Mouse (Mus musculus) kidney, embryonic 16.5 days (tissue): ENCODE measurements around the gene Fabp3. TPM values are rescaled to one million over a fixed set of nuclear protein-coding genes. Genes with fewer than 3 reads are reported as not detected.
A peak's percentile ranks its signal among the peaks of the same experiment; 100 is the strongest.

Experiments
- ATAC-seq: fragments of 200-750 bp; cut with Nextera tagmentation; 2 replicates; pipeline ENCODE4 v1.8.0; 2017; ENCODE audit warnings: moderate TSS enrichment; ENCODE audit not compliant: low FRiP score, low TSS enrichment
- H3K27ac ChIP-seq: fragments of 300-500 bp; sonication (generic); 2 replicates; pipeline ENCODE4 v1.5.1; 2014; ENCODE audit warnings: low read length
- H3K27me3 ChIP-seq: fragments of 300-500 bp; sonication (generic); 2 replicates; pipeline ENCODE4 v1.6.1; 2014; ENCODE audit warnings: low read length, control low read depth, mixed read lengths; ENCODE audit not compliant: insufficient read depth
- H3K36me3 ChIP-seq: fragments of 300-500 bp; sonication (generic); 2 replicates; pipeline ENCODE4 v1.6.1; 2014; ENCODE audit warnings: low read length, control low read depth, mixed read lengths; ENCODE audit not compliant: insufficient read depth
- H3K4me1 ChIP-seq: fragments of 300-500 bp; sonication (generic); 2 replicates; pipeline ENCODE4 v1.6.1; 2014; ENCODE audit warnings: low read length, control low read depth, mixed read lengths; ENCODE audit not compliant: insufficient read depth
- H3K4me2 ChIP-seq: fragments of 300-500 bp; sonication (generic); replicated peaks from 2 replicates; pipeline ENCODE4 v1.6.1; 2014; ENCODE audit warnings: low read depth, low read length
- H3K4me3 ChIP-seq: fragments of 300-500 bp; sonication (generic); 2 replicates; pipeline ENCODE4 v1.5.1; 2014; ENCODE audit warnings: mild to moderate bottlenecking, low read length
- H3K9ac ChIP-seq: fragments of 300-500 bp; sonication (generic); replicated peaks from 2 replicates; pipeline ENCODE4 v1.6.1; 2014; ENCODE audit warnings: low read length
- H3K9me3 ChIP-seq: fragments of 300-500 bp; sonication (generic); 2 replicates; pipeline ENCODE4 v1.6.1; 2016; ENCODE audit warnings: low read length, control low read depth
- WGBS: fragments of 180-500 bp; shearing (Covaris S2); extraction: QIAGEN DNeasy Blood & Tissue Kit; methylation state at CpG from one replicate; pipeline ENCODE4 v1.1.7; 2014; 5-methylcytosine and 5-hydroxymethylcytosine counted together
- polyA plus RNA-seq: library from polyadenylated mRNA; unstranded; fragments of >200 nt; fragmentation: Nextera tagmentation; extraction: Ambion mirVana; gene quantifications from 2 replicates; pipeline ENCODE4 v1.2.1, GENCODE M21; 2015

Gene Fabp3
- polyA plus RNA-seq, 1 experiment from 2014 or later = 161 TPM

DNA sequence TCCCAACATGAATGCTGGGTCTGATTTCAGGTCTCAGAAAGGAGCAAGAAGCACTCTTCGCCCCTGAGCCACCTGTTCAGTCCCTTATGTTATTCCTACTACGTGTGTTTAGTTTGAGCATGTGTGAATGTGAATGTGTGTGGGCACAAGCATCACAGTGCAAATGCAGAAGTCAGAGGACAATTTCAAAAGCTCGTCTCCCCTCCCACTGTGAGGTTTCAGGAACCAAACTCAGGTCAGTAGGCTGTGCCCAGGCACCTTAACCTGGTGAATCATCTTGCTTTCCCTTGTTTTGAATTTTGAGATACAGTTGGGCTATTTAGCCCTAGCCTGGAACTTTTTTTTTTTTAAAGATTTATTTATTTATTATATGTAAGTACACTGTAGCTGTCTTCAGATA, 18.6 kb upstream of the Fabp3 start:
- Histone ChIP-seq H3K27ac (no peak overlapping the region), H3K4me1 (no peaks in the 10 kb centered on the region), H3K27me3 (no peaks in the 10 kb centered on the region; the same call in 1 of the 2 replicates), H3K9ac (no peak overlapping the region), H3K9me3 (no peaks in the 10 kb centered on the region), H3K4me3 (no peak overlapping the region), H3K36me3 (no peaks in the 10 kb centered on the region), H3K4me2 (no peak overlapping the region)
- no peak for ATAC-seq
- WGBS = 69% methylated on average over 3 of the region's 3 CpGs

DNA sequence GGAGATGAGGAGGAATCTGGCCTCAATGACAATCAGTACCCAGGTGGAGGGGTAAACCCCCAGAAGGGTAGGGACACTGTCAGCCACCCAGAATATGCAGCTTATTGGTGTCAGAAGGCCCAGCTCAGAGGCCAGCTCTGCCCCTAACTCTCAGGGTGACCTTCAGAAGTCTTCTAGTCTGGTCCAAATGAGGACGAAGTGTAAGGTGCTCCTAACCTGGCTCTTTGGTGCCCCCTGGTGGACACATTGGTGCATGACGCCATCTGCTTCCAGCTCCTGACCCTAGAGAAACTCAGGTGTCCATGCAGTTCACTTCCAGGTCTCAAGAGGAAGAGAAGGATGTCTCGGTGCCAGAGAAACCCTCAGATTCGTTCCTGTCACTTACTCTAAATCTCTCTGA, 16.1 kb upstream of the Fabp3 start:
- Histone ChIP-seq H3K27me3 (peaks cover 2% of the 10 kb centered on the region; the same call in 1 of the 2 replicates), H3K9ac (no peak overlapping the region), H3K4me3 (no peak overlapping the region), H3K4me1 (no peaks in the 10 kb centered on the region), H3K4me2 (no peak overlapping the region), H3K36me3 (no peaks in the 10 kb centered on the region), H3K9me3 (no peaks in the 10 kb centered on the region), H3K27ac (no peak overlapping the region)
- 3% methylated on average over 4 of the region's 4 CpGs for WGBS
- ATAC-seq = peak; percentile 79; the same call in 1 of the 2 replicates

DNA sequence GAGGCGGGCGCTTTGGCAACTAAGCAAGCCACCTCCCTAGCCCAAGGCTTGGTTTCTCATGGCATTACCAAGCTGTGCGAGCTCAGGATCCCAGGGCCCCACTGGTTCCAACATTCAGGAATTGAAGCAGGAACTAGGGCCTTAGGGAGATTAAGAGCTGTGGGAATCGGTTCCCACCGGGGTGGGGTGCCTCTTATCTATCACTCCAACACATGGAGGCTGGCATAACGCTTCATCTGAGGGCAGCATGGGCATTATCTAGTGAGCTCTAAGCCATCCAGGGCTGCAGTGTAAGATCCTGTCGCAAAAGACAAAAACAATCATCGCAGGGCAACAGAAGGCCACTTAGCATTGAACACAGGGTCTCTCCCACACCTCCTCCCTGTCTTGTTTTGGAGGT, 13.9 kb upstream of the Fabp3 start:
- Histone ChIP-seq H3K4me1 (no peaks in the 10 kb centered on the region), H3K27me3 (peaks cover 2% of the 10 kb centered on the region; the same call in 1 of the 2 replicates), H3K9me3 (no peaks in the 10 kb centered on the region), H3K4me3 (no peak overlapping the region), H3K9ac (no peak overlapping the region), H3K4me2 (no peak overlapping the region), H3K27ac (no peak overlapping the region), H3K36me3 (no peaks in the 10 kb centered on the region)
- WGBS = 85% methylated on average over 8 of the region's 8 CpGs
- ATAC-seq = no peak

DNA sequence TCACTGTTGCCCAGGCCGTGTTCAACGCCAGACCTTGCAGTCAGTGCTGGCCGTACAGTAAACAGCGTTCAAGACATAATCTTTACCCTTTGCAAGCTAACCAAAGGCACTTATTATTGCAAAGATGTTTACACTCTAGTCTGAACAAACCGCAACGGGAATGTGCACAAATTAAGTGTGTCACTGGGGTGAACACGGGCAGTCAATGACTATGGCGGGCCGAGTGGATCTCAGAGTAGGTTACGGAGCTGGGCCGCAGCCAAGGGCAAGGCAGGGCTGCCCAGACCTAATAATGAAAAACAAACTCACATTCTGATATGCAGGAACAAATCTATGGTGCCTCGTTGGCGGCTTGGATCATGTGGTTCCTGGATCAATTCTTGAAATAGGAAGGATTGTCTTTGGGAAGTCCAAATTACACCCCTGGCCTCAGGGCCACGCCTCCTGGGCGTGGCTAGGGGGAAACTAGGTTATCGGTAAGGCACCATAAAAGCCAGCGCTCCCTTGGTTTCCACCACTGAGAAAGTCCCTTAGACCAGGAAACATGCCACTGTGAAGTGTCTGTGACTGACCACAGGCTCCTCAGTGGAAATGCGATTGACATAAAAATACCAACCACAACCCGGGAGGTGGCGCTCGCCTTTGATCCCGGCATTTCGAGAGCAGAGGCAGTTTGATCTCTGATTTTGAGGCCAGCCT, 13.2 kb upstream of the Fabp3 start:
- 48% methylated on average over 23 of the region's 23 CpGs for WGBS
- Histone ChIP-seq H3K27ac (no peak overlapping the region), H3K4me1 (no peaks in the 10 kb centered on the region), H3K36me3 (no peaks in the 10 kb centered on the region), H3K4me2 (no peak overlapping the region), H3K27me3 (peaks cover 2% of the 10 kb centered on the region; the same call in 1 of the 2 replicates), H3K9me3 (no peaks in the 10 kb centered on the region), H3K4me3 (no peak overlapping the region), H3K9ac (no peak overlapping the region)
- ATAC-seq = no peak

DNA sequence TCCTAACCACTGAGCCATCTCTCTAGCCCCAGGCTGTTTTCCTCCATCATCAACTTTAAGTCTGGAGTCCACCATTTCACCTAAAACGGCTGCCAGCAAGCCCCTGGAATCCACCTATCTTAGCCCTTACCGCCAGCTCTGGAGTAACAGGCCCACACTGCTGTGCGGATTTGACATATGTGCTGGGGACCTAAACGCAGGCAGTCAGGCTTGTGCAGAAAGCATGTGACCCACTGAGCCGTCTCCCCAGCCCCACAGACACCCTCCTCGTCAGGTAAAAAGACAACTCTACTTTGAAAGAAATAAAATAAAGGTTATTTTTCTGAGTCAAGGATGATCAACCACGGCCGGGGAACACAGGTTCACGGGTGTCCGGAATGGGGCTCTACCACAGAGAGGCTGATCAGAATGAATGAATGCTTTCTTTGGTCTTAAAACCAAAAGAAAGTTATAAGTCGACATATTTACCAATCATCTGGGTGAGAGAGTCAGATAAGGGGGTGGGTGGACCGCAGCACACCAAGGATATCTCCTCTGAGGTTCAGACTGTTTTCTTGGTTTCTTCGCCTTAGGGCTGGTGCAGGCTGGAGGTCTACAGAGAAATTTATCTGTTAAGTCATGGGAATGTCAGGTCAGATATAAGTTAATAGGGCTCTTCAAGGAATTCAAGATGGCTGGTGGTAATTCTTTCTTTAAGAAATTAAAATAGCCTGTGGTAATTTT, 12.0 kb upstream of the Fabp3 start:
- Histone ChIP-seq H3K4me1 (no peaks in the 10 kb centered on the region), H3K9me3 (no peaks in the 10 kb centered on the region), H3K27me3 (peaks cover 2% of the 10 kb centered on the region; the same call in 1 of the 2 replicates), H3K4me3 (no peak overlapping the region), H3K9ac (no peak overlapping the region), H3K36me3 (no peaks in the 10 kb centered on the region), H3K4me2 (no peak overlapping the region), H3K27ac (no peak overlapping the region)
- ATAC-seq = no peak
- 83% methylated on average over 13 of the region's 13 CpGs for WGBS

DNA sequence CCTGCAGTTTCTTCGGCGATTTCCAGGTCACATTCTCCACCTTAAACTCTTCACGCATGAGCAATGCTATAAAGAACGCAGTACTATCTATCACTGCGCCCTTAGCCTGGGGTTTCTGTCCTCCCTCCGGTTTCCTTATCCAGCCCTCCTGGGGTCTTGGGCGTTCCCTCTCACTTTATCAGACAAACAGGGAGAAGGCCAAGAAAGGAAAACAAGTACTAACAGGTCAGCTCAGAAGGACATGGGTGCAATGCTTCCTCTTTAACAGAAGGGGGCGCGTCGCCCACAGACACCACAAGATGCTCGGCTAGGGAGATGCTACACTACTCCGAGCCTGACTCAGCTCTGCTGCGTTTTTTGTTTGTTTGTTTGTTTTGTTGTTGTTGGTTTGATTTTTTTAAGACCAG, 11.3 kb upstream of the Fabp3 start:
- Histone ChIP-seq H3K9ac (no peak overlapping the region), H3K9me3 (no peaks in the 10 kb centered on the region), H3K4me2 (no peak overlapping the region), H3K4me1 (no peaks in the 10 kb centered on the region), H3K4me3 (no peak overlapping the region), H3K27me3 (peaks cover 2% of the 10 kb centered on the region; the same call in 1 of the 2 replicates), H3K27ac (no peak overlapping the region), H3K36me3 (no peaks in the 10 kb centered on the region)
- WGBS = 15% methylated on average over 13 of the region's 13 CpGs
- ATAC-seq = no peak

DNA sequence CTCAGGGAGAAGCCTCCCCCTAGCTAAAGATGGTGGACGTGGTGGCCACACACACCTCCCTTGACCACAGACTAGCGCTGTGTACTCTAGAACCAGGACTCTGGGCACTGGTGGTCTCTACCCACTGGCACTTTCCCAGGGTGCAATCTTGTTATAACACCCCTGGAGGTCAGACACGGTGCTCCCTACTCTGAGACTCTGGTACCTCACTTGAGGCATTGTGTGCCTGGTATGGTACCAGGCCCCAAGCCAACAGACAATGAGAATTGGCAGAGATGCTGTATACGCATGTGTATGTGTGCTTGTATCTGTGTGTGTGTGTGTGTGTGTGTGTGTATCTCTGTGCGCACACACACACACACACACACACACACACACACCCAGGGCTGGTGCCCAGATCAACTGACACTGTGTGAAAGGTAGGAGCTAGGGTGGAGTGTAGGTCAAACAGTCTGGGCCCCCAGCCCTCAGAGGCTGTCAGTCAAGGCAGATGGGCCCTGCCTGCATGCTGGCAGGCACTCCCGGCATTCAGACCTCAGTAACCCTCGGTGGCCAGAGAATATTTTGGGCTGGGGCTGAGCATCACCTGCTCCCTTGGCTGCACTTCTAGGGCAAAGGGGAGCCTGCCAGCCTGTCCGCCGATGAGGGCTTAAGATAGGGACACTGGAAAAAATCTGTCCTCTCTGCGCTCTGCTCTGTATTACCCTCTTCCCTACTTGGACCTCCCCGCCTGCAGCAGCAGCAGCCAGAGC, 9.3 kb upstream of the Fabp3 start:
- WGBS = 78% methylated on average over 11 of the region's 11 CpGs
- Histone ChIP-seq H3K4me1 (peaks cover 5% of the 10 kb centered on the region; the same call in 1 of the 2 replicates), H3K9me3 (no peaks in the 10 kb centered on the region), H3K36me3 (no peaks in the 10 kb centered on the region), H3K27ac (no peak overlapping the region), H3K9ac (no peak overlapping the region), H3K4me2 (no peak overlapping the region), H3K27me3 (peaks cover 2% of the 10 kb centered on the region; the same call in 1 of the 2 replicates), H3K4me3 (no peak overlapping the region)
- no peak for ATAC-seq

DNA sequence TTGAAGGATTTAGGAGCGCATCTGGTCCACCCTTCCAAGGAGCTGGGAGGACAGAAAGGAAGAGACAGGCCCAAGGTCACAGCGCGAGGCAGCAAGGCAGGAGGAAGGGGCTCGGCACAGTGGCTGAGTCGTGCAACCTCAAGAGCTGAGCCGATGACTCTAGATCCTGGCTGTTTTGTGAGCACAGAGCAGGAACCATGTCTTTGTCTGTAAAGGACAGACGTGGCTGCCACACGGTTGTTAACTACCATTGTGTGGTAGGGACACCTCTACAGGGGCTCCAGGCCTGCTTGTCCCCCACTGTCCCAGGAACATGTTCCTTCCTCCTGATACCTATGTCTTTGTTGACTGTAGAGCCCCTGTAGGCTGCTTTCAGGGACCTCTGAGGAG, 8.8 kb upstream of the Fabp3 start:
- 61% methylated on average over 8 of the region's 8 CpGs for WGBS
- Histone ChIP-seq H3K4me3 (no peak overlapping the region), H3K4me1 (peaks cover 5% of the 10 kb centered on the region; the same call in 1 of the 2 replicates), H3K36me3 (no peaks in the 10 kb centered on the region), H3K27ac (no peak overlapping the region), H3K9me3 (no peaks in the 10 kb centered on the region), H3K9ac (no peak overlapping the region), H3K4me2 (no peak overlapping the region), H3K27me3 (peaks cover 2% of the 10 kb centered on the region; the same call in 1 of the 2 replicates)
- no peak for ATAC-seq

DNA sequence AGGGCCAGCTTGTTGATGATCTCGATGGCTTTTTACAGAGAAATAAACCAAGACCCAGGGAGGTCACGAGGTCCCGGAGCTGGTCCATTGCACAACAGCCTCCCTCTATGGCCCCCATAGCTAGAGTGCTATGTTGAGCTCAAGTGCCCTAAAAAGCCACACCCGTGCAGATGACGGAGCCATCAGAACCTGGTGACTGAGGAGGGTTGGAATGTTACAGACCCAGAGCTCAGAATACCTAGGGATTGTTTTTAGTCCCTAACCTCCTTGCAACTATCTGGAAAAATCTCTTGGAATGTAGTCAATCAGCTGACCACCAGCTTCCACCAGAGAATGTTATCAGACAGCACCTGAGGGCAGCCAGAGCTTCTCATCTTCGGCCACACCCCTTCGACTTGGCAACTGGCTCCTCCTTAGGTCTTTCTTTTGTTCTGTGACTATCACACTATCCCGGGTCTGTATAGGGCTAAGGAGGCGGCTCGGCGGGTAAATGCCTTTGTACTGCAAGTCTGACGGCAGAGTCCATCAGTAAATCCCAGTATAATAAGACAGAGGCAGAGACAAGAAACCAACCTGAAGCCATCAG, 6.0 kb upstream of the Fabp3 start:
- no peak overlapping the region for H3K4me3 ChIP-seq
- no peak for ATAC-seq
- H3K9me3 ChIP-seq = no peaks in the 10 kb centered on the region
- no peak overlapping the region for H3K9ac ChIP-seq
- 53% methylated on average over 12 of the region's 12 CpGs for WGBS
- peaks cover 7% of the 10 kb centered on the region for H3K4me1 ChIP-seq
- H3K27ac ChIP-seq = no peak overlapping the region
- H3K4me2 ChIP-seq = no peak overlapping the region
- H3K36me3 ChIP-seq = no peaks in the 10 kb centered on the region
- H3K27me3 ChIP-seq = peaks cover 3% of the 10 kb centered on the region; the same call in 1 of the 2 replicates
